Mouse (Mus musculus): Measurements from ENCODE around the gene Plekhg1. TPM values are rescaled to one million over a fixed set of nuclear protein-coding genes. Genes with fewer than 3 reads are reported as not detected.

Gene Plekhg1
- polyA plus RNA-seq, 1 experiment from 2014 or later, result 17.5 TPM

DNA sequence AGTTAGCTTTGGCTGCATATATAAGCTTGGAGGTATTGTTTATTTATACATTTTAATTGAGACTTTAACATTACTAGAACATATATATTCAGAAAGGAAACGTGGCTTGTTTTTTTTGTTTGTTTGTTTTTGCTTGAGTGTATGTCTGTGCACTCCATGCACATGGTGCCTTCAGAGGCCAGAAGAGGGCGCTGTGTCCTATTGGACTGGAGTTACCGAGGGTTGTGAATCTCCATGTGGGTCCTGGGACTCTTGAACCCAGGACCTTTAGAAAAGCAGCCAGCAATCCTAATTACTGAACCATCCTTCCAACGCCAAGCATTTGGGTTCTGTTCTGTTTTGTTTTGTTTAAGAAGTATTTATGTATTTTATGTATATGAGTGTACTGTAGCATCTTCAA lies 255.1 kb downstream of the Plekhg1 start:
- peaks cover 9% of the 10 kb centered on the region; the same call in 1 of the 2 replicates for H3K36me3 ChIP-seq (ENCODE audit: control insufficient read depth, insufficient read depth, low read length)
- H3K9ac ChIP-seq (ENCODE audit: low read depth, low read length), result no peak overlapping the region
- H3K4me1 ChIP-seq (ENCODE audit: control insufficient read depth, insufficient read depth, low read length), result no peaks in the 10 kb centered on the region
- DNase-seq (ENCODE audit: low spot score), result no peak
- H3K27ac ChIP-seq (replicated peaks; ENCODE audit: low read depth, low read length), result no peak overlapping the region
- no peak overlapping the region for H3K4me2 ChIP-seq (ENCODE audit: low read depth, low read length)
- H3K27me3 ChIP-seq (replicated peaks; ENCODE audit: control insufficient read depth, insufficient read depth, low read length), result no peaks in the 10 kb centered on the region
- no peak overlapping the region for H3K4me3 ChIP-seq (ENCODE audit: low read depth, low read length)
- no peaks in the 10 kb centered on the region for H3K9me3 ChIP-seq (ENCODE audit: control insufficient read depth, low read length)
- 85% methylated on average over 4 of the region's 4 CpGs for WGBS
- ATAC-seq (ENCODE audit: low read depth), result no peak

DNA sequence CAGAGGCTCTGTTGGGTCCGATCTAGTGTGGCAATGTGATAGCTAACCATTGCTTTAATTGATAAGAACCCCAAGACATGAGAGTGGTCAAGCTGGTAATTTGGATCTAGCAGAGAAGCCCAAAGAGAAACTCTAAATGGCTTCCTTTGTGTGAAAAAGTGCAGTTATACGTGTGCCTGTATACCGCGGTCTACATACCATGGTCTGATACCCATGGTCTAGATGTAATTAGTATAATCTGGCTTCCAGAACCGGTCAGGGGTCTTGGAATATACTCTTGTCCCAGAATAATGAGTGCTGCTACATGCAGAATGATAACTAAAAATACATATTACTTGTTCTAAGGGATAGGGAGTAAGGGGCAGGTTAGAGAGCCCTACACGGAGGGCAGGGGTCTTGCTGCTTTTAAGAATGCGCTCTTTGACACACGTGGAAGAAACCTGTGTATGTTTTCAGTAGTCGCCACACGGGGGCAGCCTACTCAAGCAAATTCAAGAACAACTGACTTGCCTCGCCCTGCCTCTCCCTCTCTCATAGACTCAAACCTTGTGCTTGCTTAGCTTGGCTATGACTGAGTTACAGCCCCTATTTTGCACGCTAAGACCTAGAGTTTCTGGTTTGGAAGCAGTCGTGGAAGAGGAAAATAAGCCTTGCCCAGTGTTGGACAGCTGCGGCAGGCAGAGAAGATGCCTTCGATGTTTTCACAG lies 256.2 kb downstream of the Plekhg1 start:
- Histone ChIP-seq H3K9ac (ENCODE audit: low read depth, low read length) (no peak overlapping the region), H3K27me3 (replicated peaks; ENCODE audit: control insufficient read depth, insufficient read depth, low read length) (no peaks in the 10 kb centered on the region), H3K9me3 (ENCODE audit: control insufficient read depth, low read length) (no peaks in the 10 kb centered on the region), H3K4me3 (ENCODE audit: low read depth, low read length) (no peak overlapping the region), H3K4me2 (ENCODE audit: low read depth, low read length) (no peak overlapping the region), H3K27ac (replicated peaks; ENCODE audit: low read depth, low read length) (no peak overlapping the region; the same call in 1 of the 2 replicates), H3K36me3 (ENCODE audit: control insufficient read depth, insufficient read depth, low read length) (peaks cover 7% of the 10 kb centered on the region; the same call in 1 of the 2 replicates), H3K4me1 (ENCODE audit: control insufficient read depth, insufficient read depth, low read length) (no peaks in the 10 kb centered on the region)
- ATAC-seq (ENCODE audit: low read depth) (peak; percentile 90), DNase-seq (ENCODE audit: low spot score) (peak; percentile 94)
- 47% methylated on average over 15 of the region's 15 CpGs for WGBS

GRCm38 (mm10) chr10:3997851-3998426 lies 257.8 kb downstream of the Plekhg1 start:
- ATAC-seq (ENCODE audit: low read depth), result no peak
- H3K27me3 ChIP-seq (replicated peaks; ENCODE audit: control insufficient read depth, insufficient read depth, low read length), result no peaks in the 10 kb centered on the region
- no peaks in the 10 kb centered on the region for H3K9me3 ChIP-seq (ENCODE audit: control insufficient read depth, low read length)
- 78% methylated on average over 7 of the region's 7 CpGs for WGBS
- H3K4me3 ChIP-seq (ENCODE audit: low read depth, low read length), result no peak overlapping the region
- no peak overlapping the region for H3K9ac ChIP-seq (ENCODE audit: low read depth, low read length)
- no peak overlapping the region for H3K27ac ChIP-seq (replicated peaks; ENCODE audit: low read depth, low read length)
- DNase-seq (ENCODE audit: low spot score), result no peak
- H3K4me1 ChIP-seq (ENCODE audit: control insufficient read depth, insufficient read depth, low read length), result no peaks in the 10 kb centered on the region
- H3K4me2 ChIP-seq (ENCODE audit: low read depth, low read length), result no peak overlapping the region
- no peaks in the 10 kb centered on the region for H3K36me3 ChIP-seq (ENCODE audit: control insufficient read depth, insufficient read depth, low read length)

GRCm38 (mm10) chr10:4002711-4003110 lies 262.5 kb downstream of the Plekhg1 start:
- ATAC-seq (ENCODE audit: low read depth), result no peak
- Histone ChIP-seq H3K27me3 (replicated peaks; ENCODE audit: control insufficient read depth, insufficient read depth, low read length) (no peaks in the 10 kb centered on the region), H3K9me3 (ENCODE audit: control insufficient read depth, low read length) (no peaks in the 10 kb centered on the region), H3K27ac (replicated peaks; ENCODE audit: low read depth, low read length) (no peak overlapping the region), H3K4me3 (ENCODE audit: low read depth, low read length) (no peak overlapping the region), H3K4me1 (ENCODE audit: control insufficient read depth, insufficient read depth, low read length) (peaks cover 8% of the 10 kb centered on the region), H3K9ac (ENCODE audit: low read depth, low read length) (no peak overlapping the region), H3K4me2 (ENCODE audit: low read depth, low read length) (no peak overlapping the region), H3K36me3 (ENCODE audit: control insufficient read depth, insufficient read depth, low read length) (0 out of 2 replicates have a peak, but pooled peaks cover 1% of the 10 kb centered on the region)
- 88% methylated on average over 5 of the region's 5 CpGs for WGBS
- no peak for DNase-seq (ENCODE audit: low spot score)

GRCm38 (mm10) chr10:4005191-4005590 lies 265.0 kb downstream of the Plekhg1 start:
- Histone ChIP-seq H3K4me1 (ENCODE audit: control insufficient read depth, insufficient read depth, low read length) (peaks cover 8% of the 10 kb centered on the region), H3K27ac (replicated peaks; ENCODE audit: low read depth, low read length) (peak overlapping the region; percentile 1; the same call in 1 of the 2 replicates), H3K27me3 (replicated peaks; ENCODE audit: control insufficient read depth, insufficient read depth, low read length) (no peaks in the 10 kb centered on the region), H3K9me3 (ENCODE audit: control insufficient read depth, low read length) (no peaks in the 10 kb centered on the region), H3K4me2 (ENCODE audit: low read depth, low read length) (no peak overlapping the region), H3K9ac (ENCODE audit: low read depth, low read length) (no peak overlapping the region), H3K4me3 (ENCODE audit: low read depth, low read length) (no peak overlapping the region), H3K36me3 (ENCODE audit: control insufficient read depth, insufficient read depth, low read length) (0 out of 2 replicates have a peak, but pooled peaks cover 4% of the 10 kb centered on the region)
- 66% methylated on average over 7 of the region's 7 CpGs for WGBS
- DNase-seq (ENCODE audit: low spot score) (no peak), ATAC-seq (ENCODE audit: low read depth) (no peak)

DNA sequence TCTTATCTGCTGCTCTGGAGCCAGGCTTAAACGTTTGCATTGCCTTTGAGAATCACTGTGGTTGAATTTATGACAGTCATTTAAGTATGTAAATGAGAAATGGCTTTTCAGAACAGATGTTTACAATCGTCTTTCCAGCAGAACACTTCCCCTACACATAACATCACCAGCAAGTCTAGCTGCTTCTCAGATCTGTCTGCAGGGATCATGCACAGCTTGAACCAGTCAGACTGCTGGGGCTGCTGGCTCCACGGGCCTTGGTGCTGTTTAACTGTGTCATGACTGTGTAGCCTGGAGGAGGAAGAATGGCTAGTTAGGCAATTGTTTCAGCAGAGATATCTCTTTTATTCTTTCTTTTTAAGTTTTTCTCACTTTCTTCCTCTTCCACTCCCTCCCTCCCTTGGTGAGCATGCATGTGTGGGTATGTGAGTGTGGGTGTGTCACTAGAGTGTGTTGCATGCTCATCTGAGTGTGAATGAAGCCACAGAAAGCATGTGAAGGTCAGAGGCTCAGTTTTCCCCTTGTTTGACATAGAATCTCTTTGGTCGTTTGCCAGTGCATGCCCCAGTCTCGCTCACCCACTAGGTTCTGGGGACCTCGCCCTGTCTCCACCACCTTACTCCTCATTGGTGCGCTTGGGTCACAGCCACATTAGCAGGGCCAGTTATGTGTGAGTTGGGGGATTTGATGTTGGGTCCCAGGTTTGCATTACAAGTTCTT lies 266.3 kb downstream of the Plekhg1 start:
- Histone ChIP-seq H3K36me3 (ENCODE audit: control insufficient read depth, insufficient read depth, low read length) (0 out of 2 replicates have a peak, but pooled peaks cover 4% of the 10 kb centered on the region), H3K4me3 (ENCODE audit: low read depth, low read length) (no peak overlapping the region), H3K4me1 (ENCODE audit: control insufficient read depth, insufficient read depth, low read length) (peaks cover 8% of the 10 kb centered on the region), H3K9me3 (ENCODE audit: control insufficient read depth, low read length) (no peaks in the 10 kb centered on the region), H3K9ac (ENCODE audit: low read depth, low read length) (no peak overlapping the region), H3K4me2 (ENCODE audit: low read depth, low read length) (no peak overlapping the region; the same call in 1 of the 2 replicates), H3K27me3 (replicated peaks; ENCODE audit: control insufficient read depth, insufficient read depth, low read length) (no peaks in the 10 kb centered on the region), H3K27ac (replicated peaks; ENCODE audit: low read depth, low read length) (peak overlapping the region; percentile 50)
- 44% methylated on average over 7 of the region's 7 CpGs for WGBS
- peak; percentile 89; the same call in 1 of the 2 replicates for ATAC-seq (ENCODE audit: low read depth)
- peak; percentile 78 for DNase-seq (ENCODE audit: low spot score)

Other genes starting within 250 kb of the Plekhg1 start
- gene Iyd, start 200.1 kb upstream of the Plekhg1 start, polyA plus RNA-seq (2014; fragmentation: Nextera tagmentation; extraction: Ambion mirVana), result 2.1 and 2.4 TPM in 2 replicates
- 8.6 and 12.1 TPM in 2 replicates for gene Mthfd1l, start 232.8 kb downstream of the Plekhg1 start, polyA plus RNA-seq (2014; fragmentation: Nextera tagmentation; extraction: Ambion mirVana)

Data from embryonic facial prominence, embryonic 14.5 days (tissue).